Mouse (Mus musculus): Measurements from ENCODE around the gene Nedd9. TPM values are rescaled to one million over a fixed set of nuclear protein-coding genes. Genes with fewer than 3 reads are reported as not detected.

The Nedd9 gene
- total and polyA plus RNA-seq, 3 experiments, result 41.3 to 48.7 (median 42.5) TPM

GRCm38 (mm10) chr13:41381041-41381805 lies 105.9 kb downstream of the Nedd9 start (continued):
- no peak for TF ChIP-seq KAT2A (IDR thresholded peaks at IDR 0.05; ENCODE audit: insufficient replicate concordance, low read length)
- no peak for TF ChIP-seq ZMIZ1 (IDR thresholded peaks at IDR 0.05; ENCODE audit: low read depth, low read length)
- TF ChIP-seq E2F4 (IDR thresholded peaks at IDR 0.05; ENCODE audit: insufficient replicate concordance, low read depth, low read length), result no peak

DNA sequence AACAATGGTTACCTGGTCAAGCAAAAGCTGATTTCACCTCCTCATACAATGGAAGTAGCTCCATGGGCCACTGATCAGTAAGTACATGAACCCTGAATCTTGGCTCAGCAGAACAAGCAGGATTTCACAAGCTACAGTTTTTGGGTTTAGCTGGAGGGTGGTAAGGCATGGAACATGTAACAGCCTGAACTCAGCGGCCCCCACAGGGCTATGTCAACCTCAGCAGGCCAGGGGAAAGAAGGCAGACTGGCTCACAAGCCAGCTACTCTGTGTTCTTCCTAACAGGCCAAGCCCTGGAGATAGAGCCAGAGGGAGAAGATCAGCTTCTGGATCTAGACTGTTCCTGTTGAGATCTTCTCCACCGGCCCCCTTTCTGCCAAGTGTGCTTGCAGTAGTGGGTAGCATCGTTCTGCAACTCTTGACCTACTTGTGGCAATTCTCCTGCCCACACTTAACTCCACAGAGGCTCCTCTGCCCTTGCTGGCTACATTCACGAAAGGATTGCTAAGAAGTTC lies 107.2 kb downstream of the Nedd9 start:
- Histone ChIP-seq H3K36me3 (replicated peaks in 1 of 2; ENCODE audit: control insufficient read depth in 1 of 2, insufficient read depth in 1 of 2, low read length in 1 of 2) (peaks cover 6 to 62% of the 10 kb centered on the region in 2 experiments), H3K4me2 (ENCODE audit: insufficient read depth, low read depth, poor library complexity, severe bottlenecking) (no peak overlapping the region), H3K27ac (ENCODE audit: insufficient read depth, low read depth) (no peak overlapping the region), H3K9ac (ENCODE audit: insufficient read depth, low read depth) (no peak overlapping the region), H3K9me3 (replicated peaks; ENCODE audit: low read length) (no peaks in the 10 kb centered on the region), H3K79me2 (replicated peaks; ENCODE audit: control insufficient read depth, extremely low read depth, insufficient read depth, poor library complexity, severe bottlenecking) (0 out of 2 replicates have a peak, but pooled peaks cover 2% of the 10 kb centered on the region), H3K4me3 (replicated peaks in 1 of 3; ENCODE audit: low read depth in 2 of 3, low read length in 2 of 3, poor library complexity in 1 of 3) (no peak overlapping the region), H3K27me3 (replicated peaks) (no peaks in the 10 kb centered on the region), H3K4me1 (ENCODE audit: control insufficient read depth in 1 of 2, insufficient read depth in 2 of 2) (peaks cover 26 to 90% of the 10 kb centered on the region in 2 experiments)
- in situ Hi-C loops (cut with MboI; ENCODE audit: low pct_ligation_motif_present, low pct_unique_long_range_greater_than_20kb, low sequenced_read_pairs) (no loop called here), dilution Hi-C loops (cut with MboI; ENCODE audit: extremely low pct_ligation_motif_present, extremely low pct_unique_long_range_greater_than_20kb, low sequenced_read_pairs) (no loop called here)
- no peak for TF ChIP-seq MEF2A (IDR thresholded peaks at IDR 0.05; ENCODE audit: borderline replicate concordance, low read depth, low read length)
- no peak for TF ChIP-seq TCF12 (IDR thresholded peaks at IDR 0.05; ENCODE audit: low read depth, low read length)
- no peak for TF ChIP-seq TBP (conservative IDR thresholded peaks at IDR 0.05; ENCODE audit: low read depth, low read length)
- DNase-seq (ENCODE audit: extremely low read depth), result no peak

- no peaks in the 10 kb centered on the region for H3K27me3 ChIP-seq (replicated peaks)
- H3K4me1 ChIP-seq (ENCODE audit: control insufficient read depth in 1 of 2, insufficient read depth in 2 of 2), result peaks cover 27 to 94% of the 10 kb centered on the region in 2 experiments
- no peak overlapping the region for H3K4me2 ChIP-seq (ENCODE audit: insufficient read depth, low read depth, poor library complexity, severe bottlenecking)
- H3K36me3 ChIP-seq (replicated peaks in 1 of 2; ENCODE audit: control insufficient read depth in 1 of 2, insufficient read depth in 1 of 2, low read length in 1 of 2), result peaks cover 3 to 63% of the 10 kb centered on the region in 2 experiments
- no peak for TF ChIP-seq POLR2AphosphoS2 (IDR thresholded peaks at IDR 0.05; ENCODE audit: low read depth, low read length)
- TF ChIP-seq USF1 (IDR thresholded peaks at IDR 0.05; ENCODE audit: low read depth, low read length), result no peak
- TF ChIP-seq MAX (IDR thresholded peaks at IDR 0.05; ENCODE audit: low read length), result no peak
- no peak for TF ChIP-seq CHD1 (IDR thresholded peaks at IDR 0.05; ENCODE audit: low read depth, low read length)
- no peak for TF ChIP-seq ELF1 (IDR thresholded peaks at IDR 0.05; ENCODE audit: low read depth, low read length)
- TF ChIP-seq NRF1 (IDR thresholded peaks at IDR 0.05; ENCODE audit: low read depth, low read length), result no peak
- TF ChIP-seq ZMIZ1 (IDR thresholded peaks at IDR 0.05; ENCODE audit: low read depth, low read length), result no peak
- TF ChIP-seq PAX5 (IDR thresholded peaks at IDR 0.05; ENCODE audit: low read length), result no peak
- no peak for TF ChIP-seq HCFC1 (IDR thresholded peaks at IDR 0.05; ENCODE audit: low read depth, low read length)
- TF ChIP-seq MEF2A (IDR thresholded peaks at IDR 0.05; ENCODE audit: borderline replicate concordance, low read depth, low read length), result no peak
- TF ChIP-seq SIN3A (IDR thresholded peaks at IDR 0.05; ENCODE audit: low read length), result no peak
- no peak for TF ChIP-seq EP300 (IDR thresholded peaks at IDR 0.05; ENCODE audit: low read length)
- TF ChIP-seq ZNF384 (IDR thresholded peaks at IDR 0.05; ENCODE audit: low read depth, low read length), result no peak
- no peak for TF ChIP-seq RAD21 (IDR thresholded peaks at IDR 0.05; ENCODE audit: low read depth, low read length)
- DNase-seq (ENCODE audit: extremely low read depth), result no peak
- no peak overlapping the region for H3K27ac ChIP-seq (ENCODE audit: insufficient read depth, low read depth)
- no peaks in the 10 kb centered on the region for H3K9me3 ChIP-seq (replicated peaks; ENCODE audit: low read length)
- in situ Hi-C loops (cut with MboI; ENCODE audit: low pct_ligation_motif_present, low pct_unique_long_range_greater_than_20kb, low sequenced_read_pairs) (no loop called here), dilution Hi-C loops (cut with MboI; ENCODE audit: extremely low pct_ligation_motif_present, extremely low pct_unique_long_range_greater_than_20kb, low sequenced_read_pairs) (no loop called here)
- H3K4me3 ChIP-seq (replicated peaks in 1 of 3; ENCODE audit: low read depth in 2 of 3, low read length in 2 of 3, poor library complexity in 1 of 3), result no peak overlapping the region
- H3K79me2 ChIP-seq (replicated peaks; ENCODE audit: control insufficient read depth, extremely low read depth, insufficient read depth, poor library complexity, severe bottlenecking), result no peaks in the 10 kb centered on the region
- H3K9ac ChIP-seq (ENCODE audit: insufficient read depth, low read depth), result no peak overlapping the region
Observed at GRCm38 (mm10) chr13:41378462-41378861, 108.7 kb downstream of the Nedd9 start.
